Mouse (Mus musculus) forebrain, postnatal 0 days (tissue): Measurements from ENCODE around the gene Hist1h2af. TPM values are rescaled to one million over a fixed set of nuclear protein-coding genes. Genes with fewer than 3 reads are reported as not detected.
"Not testable (repeated sequence)": the region's sequence is repeated elsewhere in the genome, so short reads cannot be mapped to it uniquely, and the experiment has no call there.

Experiments
- ATAC-seq: fragments of 200-750 bp; cut with Nextera tagmentation; 2 replicates; pipeline ENCODE4 v1.8.0; 2017; ENCODE audit warnings: mild to moderate bottlenecking, moderate library complexity
- DNase-seq: peaks from one replicate; pipeline ENCODE4 v3.0.0-alpha.2; 2015
- H3K27ac ChIP-seq: fragments of 300-500 bp; sonication (generic); 2 replicates; pipeline ENCODE4 v1.5.1; 2014; ENCODE audit warnings: low read depth, mild to moderate bottlenecking, antibody characterized with exemption, low read length, moderate library complexity, mixed read lengths
- H3K27me3 ChIP-seq: fragments of 300-500 bp; sonication (generic); 2 replicates; pipeline ENCODE4 v1.6.1; 2014; ENCODE audit warnings: mild to moderate bottlenecking, low read length, mixed read lengths; ENCODE audit not compliant: insufficient read depth
- H3K36me3 ChIP-seq: fragments of 300-500 bp; sonication (generic); 2 replicates; pipeline ENCODE4 v1.6.1; 2014; ENCODE audit warnings: mild to moderate bottlenecking, moderate library complexity; ENCODE audit not compliant: insufficient read depth
- H3K4me1 ChIP-seq: fragments of 300-500 bp; sonication (generic); 2 replicates; pipeline ENCODE4 v1.6.1; 2014; ENCODE audit warnings: antibody characterized with exemption; ENCODE audit not compliant: insufficient read depth
- H3K4me2 ChIP-seq: fragments of 300-500 bp; sonication (generic); 2 replicates; pipeline ENCODE4 v1.6.1; 2014; ENCODE audit warnings: low read depth, mild to moderate bottlenecking, moderate library complexity
- H3K4me3 ChIP-seq: fragments of 300-500 bp; sonication (generic); 2 replicates; pipeline ENCODE4 v1.5.1; 2014; ENCODE audit warnings: low read depth, low read length, mixed read lengths
- H3K9ac ChIP-seq: fragments of 300-500 bp; sonication (generic); 2 replicates; pipeline ENCODE4 v1.6.1; 2014; ENCODE audit warnings: mild to moderate bottlenecking
- H3K9me3 ChIP-seq: fragments of 300-500 bp; sonication (generic); 2 replicates; pipeline ENCODE4 v1.6.1; 2016; ENCODE audit warnings: low read length
- CTCF ChIP-seq: sonication (generic); IDR thresholded peaks from 2 replicates; pipeline ENCODE4 v1.5.1; 2016; ENCODE audit warnings: antibody characterized with exemption, control low read depth, low read depth
- WGBS: fragments of 180-500 bp; shearing (Covaris S2); extraction: QIAGEN DNeasy Blood & Tissue Kit; methylation state at CpG from one replicate; pipeline ENCODE4 v1.1.7; 2014; 5-methylcytosine and 5-hydroxymethylcytosine counted together
- polyA plus RNA-seq: library from polyadenylated mRNA; unstranded; fragments of >200 nt; fragmentation: Nextera tagmentation; extraction: Ambion mirVana; gene quantifications from 2 replicates; pipeline ENCODE4 v1.2.1, GENCODE M21; 2015
- total RNA-seq: library from RNA; depleted of rRNA; stranded (reverse); fragments of >200 nt; gene quantifications from 2 replicates; pipeline ENCODE4 v1.2.3, GENCODE M21; 2014

Gene Hist1h2af
- total and polyA plus RNA-seq, 2 experiments from 2014 or later, result 227 TPM; not detected in 1

GRCm38 (mm10) chr13:23562699-23563462 is 29.2 kb downstream of the Hist1h2af start:
- H3K4me3 ChIP-seq, result peak overlapping the region; percentile 37
- H3K9ac ChIP-seq, result peak overlapping the region; percentile 74
- peak; percentile 67 for TF ChIP-seq CTCF
- H3K36me3 ChIP-seq, result no peaks in the 10 kb centered on the region
- H3K27me3 ChIP-seq, result no peaks in the 10 kb centered on the region
- peak overlapping the region; percentile 94 for H3K27ac ChIP-seq
- peak; percentile 89 for DNase-seq
- ATAC-seq, result peak; percentile 38
- H3K4me2 ChIP-seq, result peak overlapping the region; percentile 66
- H3K9me3 ChIP-seq, result no peaks in the 10 kb centered on the region
- WGBS, result 2% methylated on average over 18 of the region's 18 CpGs
- no peaks in the 10 kb centered on the region for H3K4me1 ChIP-seq

- DNase-seq, result no peak
- Histone ChIP-seq H3K27me3 (no peaks in the 10 kb centered on the region), H3K4me2 (no peak overlapping the region), H3K9me3 (no peaks in the 10 kb centered on the region), H3K9ac (no peak overlapping the region), H3K4me1 (no peaks in the 10 kb centered on the region), H3K36me3 (no peaks in the 10 kb centered on the region), H3K4me3 (no peak overlapping the region), H3K27ac (no peak overlapping the region)
- WGBS, result 88% methylated on average over 2 of the region's 2 CpGs
- ATAC-seq, result no peak
- no peak for TF ChIP-seq CTCF
Observed at GRCm38 (mm10) chr13:23564482-23564881, 30.8 kb downstream of the Hist1h2af start.

- peak overlapping the region; percentile 36 for H3K4me3 ChIP-seq
- ATAC-seq, result peak; percentile 17
- H3K27ac ChIP-seq, result peak overlapping the region; percentile 93
- H3K36me3 ChIP-seq, H3K9me3 ChIP-seq, H3K27me3 ChIP-seq: not testable (repeated sequence)
- H3K4me1 ChIP-seq, result peaks cover 20% of the 10 kb centered on the region
- DNase-seq, result peak; percentile 56
- WGBS, result under 1% methylated on average over 19 of the region's 41 CpGs
- peak overlapping the region; percentile 60 for H3K9ac ChIP-seq
- peak overlapping the region; percentile 67 for H3K4me2 ChIP-seq
Observed at GRCm38 (mm10) chr13:23570261-23571021, 36.7 kb downstream of the Hist1h2af start.

- peak within 1 kb of the TSS; percentile 60 for H3K9ac ChIP-seq
- peak; percentile 93 for DNase-seq
- H3K36me3 ChIP-seq, result no peaks in the 10 kb centered on the region
- H3K4me1 ChIP-seq, result peaks cover 20% of the 10 kb centered on the region
- H3K27ac ChIP-seq, result peak within 1 kb of the TSS; percentile 93
- peak; percentile 90 for ATAC-seq
- no peaks in the 10 kb centered on the region for H3K9me3 ChIP-seq
- under 1% methylated on average over 18 of the region's 18 CpGs for WGBS
- no peaks in the 10 kb centered on the region for H3K27me3 ChIP-seq
- peak within 1 kb of the TSS; percentile 67 for H3K4me2 ChIP-seq
- TF ChIP-seq CTCF, result no peak
- peak within 1 kb of the TSS; percentile 36 for H3K4me3 ChIP-seq
Observed at GRCm38 (mm10) chr13:23571022-23571503, 37.4 kb downstream of the Hist1h2af start, which contains the start of the genes Hist1h2ae and Hist1h2bg. Hist1h2ae (minus strand) TSS chr13:23571220. Hist1h2bg (plus strand) TSS chr13:23571396.

DNA sequence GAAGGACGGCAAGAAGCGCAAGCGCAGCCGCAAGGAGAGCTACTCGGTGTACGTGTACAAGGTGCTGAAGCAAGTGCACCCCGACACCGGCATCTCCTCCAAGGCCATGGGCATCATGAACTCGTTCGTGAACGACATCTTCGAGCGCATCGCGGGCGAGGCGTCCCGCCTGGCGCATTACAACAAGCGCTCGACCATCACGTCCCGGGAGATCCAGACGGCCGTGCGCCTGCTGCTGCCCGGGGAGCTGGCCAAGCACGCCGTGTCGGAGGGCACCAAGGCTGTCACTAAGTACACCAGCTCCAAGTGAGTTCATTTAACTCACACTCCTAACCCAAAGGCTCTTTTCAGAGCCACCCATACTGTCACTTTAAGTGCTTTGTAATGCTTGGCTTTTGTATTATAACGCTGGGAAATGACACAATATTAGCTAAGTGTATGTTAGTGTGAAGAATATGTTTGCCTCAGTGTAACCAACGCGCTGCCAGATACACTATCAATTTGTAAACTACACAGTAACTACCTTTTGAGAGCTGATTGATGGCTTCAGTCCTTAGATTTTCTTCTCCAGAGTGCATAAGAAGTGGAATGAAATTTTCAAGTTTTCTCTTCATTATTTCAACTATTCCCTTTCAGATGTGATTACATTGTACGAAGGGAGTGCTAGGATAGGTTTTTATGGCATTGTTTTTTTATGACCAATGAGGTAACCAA is 38.0 kb downstream of the Hist1h2af start:
- Histone ChIP-seq H3K4me2 (peak overlapping the region; percentile 67), H3K4me3 (peak overlapping the region; percentile 36), H3K27ac (peak overlapping the region; percentile 93), H3K9ac (peak overlapping the region; percentile 53), H3K4me1 (peaks cover 25% of the 10 kb centered on the region)
- 1% methylated on average over 13 of the region's 34 CpGs for WGBS
- peak; percentile 51 for DNase-seq
- not testable (repeated sequence) for H3K36me3 ChIP-seq, ATAC-seq, H3K27me3 ChIP-seq, H3K9me3 ChIP-seq

- H3K27me3 ChIP-seq, result no peaks in the 10 kb centered on the region
- H3K9me3 ChIP-seq, result no peaks in the 10 kb centered on the region
- no peak for TF ChIP-seq CTCF
- 29% methylated on average over 2 of the region's 2 CpGs for WGBS
- peak overlapping the region; percentile 75 for H3K27ac ChIP-seq
- H3K4me1 ChIP-seq, result peaks cover 27% of the 10 kb centered on the region
- no peaks in the 10 kb centered on the region for H3K36me3 ChIP-seq
- no peak for ATAC-seq
- no peak for DNase-seq
- H3K4me3 ChIP-seq, result peak overlapping the region; percentile 36
- peak overlapping the region; percentile 53 for H3K9ac ChIP-seq
- H3K4me2 ChIP-seq, result peak overlapping the region; percentile 67
Observed at GRCm38 (mm10) chr13:23572218-23573033, 38.7 kb downstream of the Hist1h2af start.

- Histone ChIP-seq H3K9ac (peak overlapping the region; percentile 48), H3K4me2 (peak overlapping the region; percentile 67), H3K27ac (peak overlapping the region; percentile 66), H3K4me3 (peak overlapping the region; percentile 36), H3K4me1 (peaks cover 27% of the 10 kb centered on the region)
- H3K27me3 ChIP-seq, ATAC-seq, H3K9me3 ChIP-seq, DNase-seq, H3K36me3 ChIP-seq: not testable (repeated sequence)
- 11% methylated on average over 18 of the region's 20 CpGs for WGBS
Observed at GRCm38 (mm10) chr13:23573034-23573897, 39.6 kb downstream of the Hist1h2af start.

DNA sequence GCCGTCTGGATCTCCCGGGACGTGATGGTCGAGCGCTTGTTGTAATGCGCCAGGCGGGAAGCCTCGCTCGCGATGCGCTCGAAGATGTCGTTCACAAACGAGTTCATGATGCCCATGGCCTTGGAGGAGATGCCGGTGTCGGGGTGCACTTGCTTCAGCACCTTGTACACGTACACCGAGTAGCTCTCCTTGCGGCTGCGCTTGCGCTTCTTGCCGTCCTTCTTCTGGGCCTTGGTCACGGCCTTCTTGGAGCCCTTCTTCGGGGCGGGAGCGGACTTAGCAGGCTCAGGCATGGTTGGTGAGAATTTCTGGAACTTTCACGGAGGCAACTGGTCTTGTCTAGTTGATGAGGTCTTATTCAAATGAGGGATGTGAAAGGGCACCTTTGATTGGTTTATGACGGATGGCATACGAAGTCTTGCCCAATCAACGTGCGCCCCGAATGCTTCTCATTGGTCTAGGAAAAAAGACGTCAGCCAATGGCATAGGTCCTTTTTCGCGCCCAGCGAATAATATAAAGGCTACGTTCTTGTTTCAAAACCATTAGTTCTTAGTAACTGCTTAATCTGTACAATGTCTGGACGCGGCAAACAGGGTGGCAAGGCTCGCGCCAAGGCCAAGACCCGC is 40.3 kb downstream of the Hist1h2af start, which contains the start of the genes Hist1h2bf and Hist1h2ad:
Hist1h2bf (minus strand) TSS at position 299 of the 627 bp plus-strand sequence.
Hist1h2ad (plus strand) TSS at position 484 of the 627 bp plus-strand sequence.
- peak within 1 kb of the TSS; percentile 48 for H3K9ac ChIP-seq
- ATAC-seq, result peak; percentile 89

More for the DNA sequence above, 40.3 kb downstream of the Hist1h2af start, which contains the start of the genes Hist1h2bf and Hist1h2ad:
- not testable (repeated sequence) for H3K9me3 ChIP-seq, H3K27me3 ChIP-seq, H3K36me3 ChIP-seq
- H3K27ac ChIP-seq, result peak within 1 kb of the TSS; percentile 78
- peaks cover 27% of the 10 kb centered on the region for H3K4me1 ChIP-seq
- H3K4me2 ChIP-seq, result peak within 1 kb of the TSS; percentile 67
- DNase-seq, result peak; percentile 98
- under 1% methylated on average over 34 of the region's 42 CpGs for WGBS
- peak within 1 kb of the TSS; percentile 38 for H3K4me3 ChIP-seq
